In the genomic region with DNA sequence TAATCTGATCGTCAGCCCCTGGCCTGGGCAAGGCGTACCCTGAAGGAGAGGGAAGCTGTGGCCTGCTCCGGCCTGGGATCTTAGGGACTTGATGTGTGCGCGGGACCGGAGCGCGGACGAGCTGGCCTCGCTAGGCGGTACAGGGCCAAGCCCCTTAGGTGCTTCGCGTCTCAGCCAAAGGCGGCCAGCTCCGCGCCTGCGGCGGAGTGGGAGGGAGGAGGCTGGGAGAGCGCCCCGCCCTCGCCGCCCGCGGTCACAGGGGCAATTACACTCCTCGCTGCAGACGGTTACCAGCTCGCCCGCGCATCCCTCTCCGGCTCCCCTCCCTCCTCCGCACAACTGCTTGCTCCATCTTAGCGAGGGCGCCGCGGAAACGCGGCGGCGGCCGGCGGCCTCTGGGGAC, we compare ENCODE assay signal across 8 mouse cellular contexts.
DNase-seq lines count a peak whose midpoint lies in the region; ATAC-seq and TF ChIP-seq lines count a peak whose summit lies in the region.

No protein-coding gene starts in this region.

- H3K4me1 ChIP-seq in embryonic facial prominence, embryonic 12.5 days: peaks cover 32% of the 10 kb centered on the region
- peaks cover 15% of the 10 kb centered on the region for H3K4me1 ChIP-seq in heart, embryonic 11.5 days (ENCODE audit: control insufficient read depth, insufficient read depth, low read length)
- H3K4me1 ChIP-seq in kidney, embryonic 14.5 days (ENCODE audit: control insufficient read depth, insufficient read depth, low read length): peaks cover 14% of the 10 kb centered on the region; the same call in 1 of the 2 replicates
- peaks cover 36% of the 10 kb centered on the region for H3K4me1 ChIP-seq in lung, embryonic 15.5 days
- H3K4me1 ChIP-seq in olfactory bulb, adult 2 months (ENCODE audit: control insufficient read depth, insufficient read depth, low read length): peaks cover 28% of the 10 kb centered on the region

- no peaks in the 10 kb centered on the region for H3K27me3 ChIP-seq in C2C12 (ENCODE audit: control insufficient read depth, insufficient read depth, insufficient read length)
- H3K27me3 ChIP-seq in embryonic facial prominence, embryonic 12.5 days: peaks cover 80% of the 10 kb centered on the region
- peaks cover 58% of the 10 kb centered on the region for H3K27me3 ChIP-seq in heart, embryonic 11.5 days (ENCODE audit: control insufficient read depth, insufficient read depth, low read length)
- H3K27me3 ChIP-seq in kidney, embryonic 14.5 days (ENCODE audit: control insufficient read depth, insufficient read depth, low read length): peaks cover 27% of the 10 kb centered on the region; the same call in 1 of the 2 replicates
- H3K27me3 ChIP-seq in lung, embryonic 15.5 days: peaks cover 32% of the 10 kb centered on the region

- no peak for TF ChIP-seq CTCF in C2C12 (IDR thresholded peaks at IDR 0.05; ENCODE audit: control insufficient read depth, insufficient read depth, insufficient read length)
- TF ChIP-seq CTCF in olfactory bulb, adult 2 months (IDR thresholded peaks at IDR 0.05; ENCODE audit: insufficient read depth, low read depth, low read length): no peak

- H3K9ac ChIP-seq in embryonic facial prominence, embryonic 12.5 days: peak overlapping the region; percentile 49; the same call in 1 of the 2 replicates
- H3K9ac ChIP-seq in heart, embryonic 11.5 days (ENCODE audit: low read depth, low read length): peak overlapping the region; percentile 67
- H3K9ac ChIP-seq in kidney, embryonic 14.5 days (ENCODE audit: low read depth, low read length): peak overlapping the region; percentile 45
- H3K9ac ChIP-seq in lung, embryonic 15.5 days: peak overlapping the region; percentile 37

- H3K79me3 ChIP-seq in C2C12 (ENCODE audit: low read depth): no peaks in the 10 kb centered on the region

- peak overlapping the region; percentile 57 for H3ac ChIP-seq in C2C12 (ENCODE audit: control insufficient read depth, insufficient read length, low read depth)

- peak; percentile 84 for ATAC-seq in embryonic facial prominence, embryonic 12.5 days (ENCODE audit: insufficient number of reproducible peaks, insufficient read depth, low FRiP score, low TSS enrichment)
- ATAC-seq in heart, embryonic 11.5 days (replicated peaks; ENCODE audit: insufficient number of reproducible peaks, low FRiP score, low TSS enrichment): peak; percentile 83
- peak; percentile 89 for ATAC-seq in kidney, embryonic 14.5 days (ENCODE audit: low FRiP score, low TSS enrichment)
- ATAC-seq in lung, embryonic 15.5 days (ENCODE audit: borderline replicate concordance, extremely low read depth, low FRiP score, low TSS enrichment): peak; percentile 81; the same call in 1 of the 2 replicates

- no peak overlapping the region for H3K4me3 ChIP-seq in C2C12 (ENCODE audit: insufficient read depth, poor library complexity, severe bottlenecking)
- peak overlapping the region; percentile 32 for H3K4me3 ChIP-seq in embryonic facial prominence, embryonic 12.5 days
- H3K4me3 ChIP-seq in heart, embryonic 11.5 days (ENCODE audit: low read depth, low read length): peak overlapping the region; percentile 39
- peak overlapping the region; percentile 27 for H3K4me3 ChIP-seq in kidney, embryonic 14.5 days (ENCODE audit: low read length)
- H3K4me3 ChIP-seq in lung, embryonic 15.5 days: peak overlapping the region; percentile 37
- H3K4me3 ChIP-seq in olfactory bulb, adult 2 months (ENCODE audit: insufficient read depth, low read depth, low read length): peak overlapping the region; percentile 50

- WGBS in embryonic facial prominence, embryonic 12.5 days: 4% methylated on average over 33 of the region's 41 CpGs
- WGBS in heart, embryonic 11.5 days (ENCODE audit: insufficient replicate concordance): under 1% methylated on average over 34 of the region's 41 CpGs
- under 1% methylated on average over 34 of the region's 41 CpGs for WGBS in kidney, embryonic 14.5 days
- WGBS in lung, embryonic 15.5 days: under 1% methylated on average over 26 of the region's 41 CpGs
- 4% methylated on average over 39 of the region's 41 CpGs for WGBS in olfactory bulb, adult 2 months

- peak overlapping the region; percentile 54; the same call in 1 of the 2 replicates for H3K27ac ChIP-seq in embryonic facial prominence, embryonic 12.5 days
- H3K27ac ChIP-seq in heart, embryonic 11.5 days (ENCODE audit: low read depth, low read length): peak overlapping the region; percentile 57
- H3K27ac ChIP-seq in kidney, embryonic 14.5 days (ENCODE audit: low read depth, low read length): no peak overlapping the region; the same call in 1 of the 2 replicates
- H3K27ac ChIP-seq in lung, embryonic 15.5 days: peak overlapping the region; percentile 55; the same call in 1 of the 2 replicates
- no peak overlapping the region for H3K27ac ChIP-seq in olfactory bulb, adult 2 months (ENCODE audit: insufficient read depth, low read depth, low read length)

- TF ChIP-seq POLR2A in olfactory bulb, adult 2 months (IDR thresholded peaks at IDR 0.05; ENCODE audit: insufficient read depth, low read depth, low read length): no peak

- no peaks in the 10 kb centered on the region for H3K79me2 ChIP-seq in C2C12 (ENCODE audit: control insufficient read depth, insufficient read depth)

- peak; percentile 82 for DNase-seq in adrenal gland, adult 2 months
- DNase-seq in thymus, adult 18-20 months: peak; percentile 59 to 62

- no peaks in the 10 kb centered on the region for H3K9me3 ChIP-seq in embryonic facial prominence, embryonic 12.5 days
- no peaks in the 10 kb centered on the region for H3K9me3 ChIP-seq in heart, embryonic 11.5 days (replicated peaks; ENCODE audit: control insufficient read depth, low read length)
- no peaks in the 10 kb centered on the region for H3K9me3 ChIP-seq in kidney, embryonic 14.5 days (ENCODE audit: control insufficient read depth, low read length)
- no peaks in the 10 kb centered on the region for H3K9me3 ChIP-seq in lung, embryonic 15.5 days

- H3K36me3 ChIP-seq in C2C12 (ENCODE audit: control insufficient read depth, insufficient read depth): no peaks in the 10 kb centered on the region
- no peaks in the 10 kb centered on the region for H3K36me3 ChIP-seq in embryonic facial prominence, embryonic 12.5 days
- H3K36me3 ChIP-seq in heart, embryonic 11.5 days (ENCODE audit: control insufficient read depth, insufficient read depth, low read length): no peaks in the 10 kb centered on the region
- H3K36me3 ChIP-seq in kidney, embryonic 14.5 days (ENCODE audit: control insufficient read depth, insufficient read depth, low read length): no peaks in the 10 kb centered on the region
- H3K36me3 ChIP-seq in lung, embryonic 15.5 days: no peaks in the 10 kb centered on the region

- peak overlapping the region; percentile 51 for H3K4me2 ChIP-seq in embryonic facial prominence, embryonic 12.5 days (replicated peaks)
- peak overlapping the region; percentile 70 for H3K4me2 ChIP-seq in heart, embryonic 11.5 days
- H3K4me2 ChIP-seq in kidney, embryonic 14.5 days (replicated peaks; ENCODE audit: low read depth, low read length): peak overlapping the region; percentile 48
- H3K4me2 ChIP-seq in lung, embryonic 15.5 days: peak overlapping the region; percentile 68

TF ChIP-seq in C2C12, 6 proteins besides CTCF, POLR2A, EP300 and RAD21:
- TF ChIP-seq MYOG (IDR thresholded peaks at IDR 0.05; ENCODE audit: control insufficient read depth, extremely low read depth, insufficient read length) (no peak), MAX (IDR thresholded peaks at IDR 0.05) (peak; percentile 13), MYOD1 (IDR thresholded peaks at IDR 0.05; ENCODE audit: control insufficient read depth, insufficient read length, low read depth) (no peak), CEBPB (IDR thresholded peaks at IDR 0.05; ENCODE audit: low read depth) (no peak), FOSL1 (IDR thresholded peaks at IDR 0.05; ENCODE audit: insufficient read depth, low read length, poor library complexity, severe bottlenecking) (no peak), USF1 (IDR thresholded peaks at IDR 0.05; ENCODE audit: low read depth) (no peak)

Comparison
In these comparisons a context has a peak if more than half of its experiments do, and no peak if none do; other contexts are left out.
1. H3K27ac ChIP-seq: peak in embryonic facial prominence, embryonic 12.5 days (single experiment), heart, embryonic 11.5 days (single experiment) and lung, embryonic 15.5 days (single experiment); none in kidney, embryonic 14.5 days (single experiment) and olfactory bulb, adult 2 months (single experiment).
2. Peak in every context shown above with its lines, with median percentiles within 50 percentile points of each other: ATAC-seq, H3K4me2 ChIP-seq and H3K9ac ChIP-seq.